Mouse (Mus musculus): Measurements from ENCODE around the gene Sirt7.
"Not testable (repeated sequence)": the region's sequence is repeated elsewhere in the genome, so short reads cannot be mapped to it uniquely, and the experiment has no call there.

The Sirt7 gene

DNA sequence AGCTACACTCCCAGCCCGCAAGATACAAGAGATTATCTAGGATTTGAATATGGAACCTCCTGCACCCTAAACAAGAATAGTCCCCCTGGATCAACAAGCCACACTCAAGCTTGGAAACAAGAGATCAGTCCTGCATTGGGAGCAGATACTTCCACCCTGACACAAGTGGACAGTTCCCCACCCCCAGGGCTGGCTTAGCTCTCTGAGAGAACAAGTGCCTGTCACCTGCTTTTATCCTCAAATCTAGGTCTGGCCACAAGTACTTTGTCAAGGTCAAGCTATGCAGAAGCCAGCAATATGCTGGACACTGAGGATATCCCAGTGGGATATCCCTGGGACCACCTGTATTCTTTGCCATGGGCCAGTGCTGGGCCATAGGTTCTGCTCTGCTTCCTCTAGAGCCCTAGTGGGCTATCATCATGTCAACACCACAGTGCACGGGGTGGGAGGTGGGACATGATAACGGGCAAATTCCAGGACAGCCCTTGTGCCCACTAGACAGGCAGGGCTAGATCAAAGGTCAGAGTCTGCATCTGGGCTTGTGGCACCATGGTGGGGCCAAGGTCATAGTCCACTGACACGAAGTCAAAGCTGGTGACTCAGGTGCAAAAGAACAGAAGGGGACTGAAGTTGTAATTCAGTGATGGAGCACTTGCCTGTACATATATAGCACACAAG lies 8.3 kb downstream of the Sirt7 start:
- DNase-seq = peak; percentile 12

DNA sequence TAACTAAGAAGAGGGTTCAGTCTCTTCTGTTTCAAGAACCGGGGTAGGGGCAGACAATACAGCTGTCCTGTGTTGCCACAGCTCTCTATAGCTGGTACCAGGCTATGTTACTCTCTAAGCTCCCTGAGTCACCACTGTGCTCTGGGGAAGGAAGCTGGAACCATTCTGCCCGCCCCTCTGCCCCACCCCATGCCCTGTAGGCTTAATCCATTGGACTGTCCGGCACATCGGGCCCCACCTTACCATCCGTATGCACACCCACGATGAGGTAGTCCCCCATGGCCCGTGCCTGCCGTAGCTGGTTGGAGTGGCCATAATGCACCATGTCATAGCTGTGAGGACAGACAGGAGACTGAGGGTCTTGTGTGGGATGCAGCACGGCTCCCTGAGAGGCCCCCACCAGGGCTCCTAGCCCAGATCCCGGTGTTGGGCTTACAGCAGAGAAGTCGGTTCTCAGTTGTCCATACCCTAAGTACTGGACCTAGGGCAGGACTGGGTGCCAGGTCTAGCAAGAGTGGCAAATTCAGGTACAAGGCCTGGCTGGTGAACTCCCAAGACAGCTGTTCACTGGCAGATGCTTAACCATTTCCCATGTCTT lies 9.3 kb downstream of the Sirt7 start:
- DNase-seq = no peak

DNA sequence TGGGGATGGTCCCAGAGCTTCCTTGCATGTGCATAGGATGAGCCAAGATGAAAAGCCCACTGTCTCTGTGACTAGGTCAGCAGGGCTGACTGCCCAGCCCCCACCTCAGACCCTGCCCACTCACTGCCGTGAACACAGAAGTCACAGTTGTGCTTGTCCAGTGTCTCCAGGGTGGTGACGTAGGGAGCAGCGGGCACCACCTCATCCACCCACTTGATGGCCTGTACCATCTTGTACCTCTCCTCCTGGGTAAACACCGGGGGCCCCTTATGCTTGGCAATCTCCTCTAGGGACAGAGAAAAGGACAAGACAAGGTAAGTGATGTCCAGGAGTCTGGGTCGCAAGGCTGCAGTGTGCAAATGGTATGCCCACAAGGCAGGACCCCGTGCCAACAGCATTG lies 9.9 kb downstream of the Sirt7 start:
- no peak for DNase-seq

DNA sequence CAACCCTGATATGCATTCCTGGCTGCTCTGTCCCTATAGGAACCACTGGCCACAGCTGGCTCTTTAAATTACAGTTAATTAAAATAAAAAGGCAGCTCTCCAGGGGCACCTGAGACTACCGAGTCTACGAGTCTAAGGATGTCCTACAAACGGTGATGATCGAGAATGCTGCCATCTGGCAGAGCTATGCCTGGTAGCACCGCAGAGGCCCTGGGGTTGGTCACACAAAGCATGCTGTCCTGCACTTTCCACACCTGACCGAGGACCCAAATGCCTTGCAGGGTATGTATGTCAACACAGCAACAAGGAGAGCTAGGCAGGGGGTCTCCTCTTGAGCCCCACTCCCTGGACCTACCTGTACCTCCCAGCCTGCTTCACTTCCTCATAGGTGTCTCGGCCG lies 11.1 kb downstream of the Sirt7 start:
- DNase-seq = no peak

DNA sequence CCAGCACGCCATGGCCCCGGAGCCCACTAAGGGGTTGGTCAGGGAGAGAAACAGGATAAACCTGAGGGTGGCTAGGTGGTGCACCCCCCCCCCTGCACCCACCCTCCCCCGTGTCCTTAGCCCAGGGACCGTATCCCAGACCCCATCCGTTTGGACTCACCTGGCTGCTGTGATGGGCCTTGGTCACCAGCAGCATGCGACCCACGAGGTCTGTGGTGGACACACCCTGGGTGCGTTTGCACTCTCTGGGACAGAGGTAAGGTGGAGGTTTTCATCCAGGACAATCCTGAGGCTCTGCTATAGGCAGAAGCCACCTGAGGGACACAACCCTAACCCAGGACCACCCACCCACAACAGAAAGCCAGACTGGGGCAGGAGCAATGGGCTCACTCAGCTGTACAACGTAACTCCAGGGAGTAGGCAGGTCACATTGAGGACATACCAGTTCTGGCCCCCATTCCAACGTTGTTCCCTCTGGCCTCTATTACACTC lies 11.5 kb downstream of the Sirt7 start:
- no peak for DNase-seq

DNA sequence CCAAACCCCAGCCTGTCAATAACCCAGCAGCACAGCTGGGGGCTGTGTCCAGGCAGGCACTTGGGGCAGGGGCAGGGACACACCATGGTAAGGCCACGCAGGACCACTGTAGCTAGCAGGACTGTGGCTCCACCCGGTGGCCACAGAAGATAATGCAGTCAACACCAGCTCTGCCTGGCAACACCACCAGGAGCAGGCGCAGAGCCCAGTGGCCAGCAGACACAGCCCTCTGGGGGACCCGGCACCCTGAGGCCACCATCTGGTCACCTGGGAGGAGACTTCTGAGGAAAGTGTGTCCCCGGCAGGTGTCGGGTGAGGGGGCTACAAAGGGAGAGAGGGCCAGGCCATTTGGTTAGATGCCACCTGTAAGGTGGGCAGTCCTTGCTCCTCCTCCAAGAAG lies 12.3 kb downstream of the Sirt7 start:
- DNase-seq = peak; percentile 78

DNA sequence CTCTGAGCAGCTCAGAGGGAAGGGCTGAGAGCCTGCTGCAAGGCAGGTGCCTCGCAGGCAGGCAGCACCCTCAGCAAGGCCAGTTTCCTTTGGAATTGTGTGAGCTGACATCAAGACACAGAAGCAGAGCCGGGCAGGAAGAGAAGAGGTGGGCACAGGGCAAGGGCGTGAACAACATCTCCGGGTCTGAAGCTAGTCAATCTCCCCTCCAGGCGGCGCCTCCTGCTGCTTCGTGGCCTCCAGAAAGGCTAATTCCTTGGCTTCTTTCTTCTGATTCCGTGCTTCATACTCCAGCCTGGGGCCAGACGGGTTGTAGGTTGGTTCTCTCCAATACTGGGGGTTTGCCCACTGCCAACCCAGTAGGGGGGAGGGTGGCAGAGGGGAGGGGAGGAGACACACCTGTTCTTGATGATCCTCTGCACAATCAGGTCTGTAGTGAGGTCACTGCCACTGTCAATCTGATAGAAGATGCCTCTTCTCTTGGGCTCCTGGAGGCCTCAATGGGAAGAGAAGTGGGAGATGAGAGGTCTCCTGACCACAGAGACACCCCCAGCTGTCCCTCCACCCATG lies 14.5 kb downstream of the Sirt7 start:
- no peak for DNase-seq

DNA sequence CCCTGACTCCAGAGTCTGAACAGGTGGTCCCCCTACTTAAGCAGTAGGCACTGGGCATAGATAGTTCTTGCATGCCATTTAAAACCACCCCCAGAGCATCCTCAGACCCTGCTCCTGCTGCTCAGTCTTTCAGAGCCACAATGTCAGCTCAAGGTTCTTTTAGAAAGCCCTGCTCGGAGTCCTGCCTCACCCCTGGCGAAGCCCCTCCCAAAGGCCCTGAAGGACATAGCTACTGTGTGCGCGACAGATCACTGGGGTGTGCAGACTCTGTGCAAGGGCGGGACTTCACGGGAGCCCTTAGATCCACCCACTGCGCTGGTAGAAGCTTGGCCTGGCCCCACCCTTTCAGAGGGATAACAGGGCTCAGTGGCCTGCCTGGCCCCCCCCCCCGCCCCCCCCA lies 15.8 kb downstream of the Sirt7 start:
- DNase-seq = peak; percentile 14

DNA sequence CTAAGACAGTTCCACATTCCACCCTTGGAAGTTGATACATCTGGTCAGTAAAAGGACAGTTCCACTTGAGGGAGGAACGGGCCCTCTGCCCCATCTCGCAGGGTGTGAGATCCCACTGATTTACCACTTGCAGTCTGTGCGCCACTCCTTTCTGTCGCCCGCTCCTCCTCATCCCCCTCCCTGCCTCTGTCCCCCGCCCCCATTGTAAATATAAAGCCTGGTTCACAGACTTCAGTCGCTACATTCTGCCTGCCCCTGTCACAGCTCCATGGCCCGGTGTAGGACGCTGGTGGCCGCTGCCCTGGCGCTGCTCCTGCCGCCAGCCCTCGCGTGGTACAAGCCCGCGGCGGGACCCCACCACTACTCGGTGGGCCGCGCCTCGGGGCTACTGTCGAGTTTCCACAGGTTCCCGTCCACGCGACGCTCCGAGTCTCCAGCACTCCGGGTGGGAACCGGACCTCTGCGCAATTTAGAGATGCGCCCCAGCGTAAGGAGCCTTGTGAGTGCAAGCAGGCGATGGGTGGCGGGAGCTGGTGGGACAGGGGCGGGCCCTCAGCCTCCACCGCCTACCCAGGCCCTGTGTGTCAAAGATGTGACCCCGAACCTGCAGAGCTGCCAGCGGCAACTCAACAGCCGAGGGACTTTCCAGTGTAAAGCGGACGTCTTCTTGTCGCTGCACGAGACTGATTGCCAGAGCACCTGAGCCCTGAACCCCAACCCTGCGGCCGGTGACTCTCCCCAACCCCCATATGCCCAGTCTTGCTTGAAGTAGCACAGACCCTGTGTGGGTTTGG lies 16.6 kb downstream of the Sirt7 start, which contains the start of gene Npb:
Gene Npb, plus strand, starts transcription at position 237 of the 794 bp plus-strand sequence.
- peak; percentile 21 for DNase-seq

DNA sequence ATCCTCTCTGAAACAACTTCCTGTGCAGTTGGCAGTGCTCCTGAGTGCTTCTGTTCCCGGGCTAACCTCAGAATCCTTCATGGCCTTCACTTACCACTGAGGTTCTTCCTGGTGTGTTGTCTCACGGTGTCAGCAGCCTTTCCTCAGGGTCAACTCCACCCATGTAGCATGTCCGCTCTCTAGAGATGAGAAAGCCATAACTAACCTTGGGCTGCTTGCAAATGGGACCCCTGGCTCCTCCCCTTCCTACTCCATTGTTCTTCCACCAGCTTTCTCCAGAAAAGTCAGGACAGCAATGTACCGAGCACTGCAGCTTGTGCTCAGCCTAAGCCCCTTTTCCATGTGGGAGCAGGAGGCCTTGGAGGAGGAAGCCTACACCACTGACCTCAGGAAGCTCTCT lies 18.3 kb downstream of the Sirt7 start:
- DNase-seq = no peak

DNA sequence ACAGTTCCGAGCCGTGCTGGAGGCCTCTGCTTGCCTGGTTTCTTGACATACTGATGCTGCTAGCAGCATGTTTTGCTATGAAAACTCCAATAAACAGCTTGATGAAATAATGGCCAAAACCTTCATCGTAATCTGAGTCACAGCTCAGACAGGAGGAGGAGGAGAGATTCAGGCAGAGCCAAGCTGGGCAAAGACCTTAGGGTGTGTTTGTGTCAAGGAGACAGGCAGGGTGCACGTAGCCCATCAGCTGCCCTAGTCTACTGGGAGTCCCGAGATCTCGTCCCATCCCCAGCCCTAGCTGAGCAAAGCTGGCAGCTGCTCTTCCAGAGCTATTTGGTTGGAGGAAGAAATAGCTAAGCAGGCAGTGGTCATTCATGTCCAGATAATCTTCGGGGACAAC lies 19.4 kb downstream of the Sirt7 start:
- no peak for DNase-seq

DNA sequence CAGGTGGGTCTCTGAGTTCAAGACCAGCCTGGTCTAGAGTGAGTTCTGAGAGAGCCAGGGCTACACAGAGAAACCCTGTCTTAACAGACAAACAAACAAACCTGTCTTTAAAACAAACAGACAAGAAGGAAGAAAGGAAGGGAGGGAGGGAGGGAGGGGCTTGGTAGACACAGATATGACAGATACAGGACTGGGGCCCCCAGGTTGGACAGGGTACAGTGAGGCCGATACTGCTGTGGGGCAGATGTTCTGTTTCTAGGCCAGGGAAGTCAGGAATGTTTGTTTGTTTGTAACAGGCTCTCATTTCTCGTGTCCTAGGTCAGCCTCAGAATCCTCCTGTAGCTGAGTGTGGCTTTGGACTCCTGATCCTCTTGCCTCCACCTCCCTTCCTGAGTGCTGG lies 21.5 kb downstream of the Sirt7 start:
- no peak for DNase-seq

DNA sequence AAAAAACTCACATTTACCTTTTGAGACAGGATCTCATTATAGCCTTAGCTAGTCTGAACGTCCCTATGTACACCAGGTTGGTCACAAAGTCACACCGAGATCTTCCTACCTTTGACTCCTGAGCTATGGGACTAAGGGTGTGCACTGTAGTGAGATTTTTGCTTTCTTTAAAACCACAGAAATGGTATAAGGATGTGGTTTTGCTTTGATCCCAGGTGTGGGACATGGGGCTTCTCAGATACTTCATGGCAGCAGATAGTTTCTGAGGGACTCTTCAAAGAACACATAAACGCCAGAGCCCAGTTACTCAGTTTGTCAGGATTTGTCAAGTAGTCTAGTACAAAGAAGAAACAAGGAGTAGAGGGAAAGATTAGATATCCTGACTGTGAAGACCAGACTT lies 24.3 kb downstream of the Sirt7 start:
- DNase-seq = no peak

DNA sequence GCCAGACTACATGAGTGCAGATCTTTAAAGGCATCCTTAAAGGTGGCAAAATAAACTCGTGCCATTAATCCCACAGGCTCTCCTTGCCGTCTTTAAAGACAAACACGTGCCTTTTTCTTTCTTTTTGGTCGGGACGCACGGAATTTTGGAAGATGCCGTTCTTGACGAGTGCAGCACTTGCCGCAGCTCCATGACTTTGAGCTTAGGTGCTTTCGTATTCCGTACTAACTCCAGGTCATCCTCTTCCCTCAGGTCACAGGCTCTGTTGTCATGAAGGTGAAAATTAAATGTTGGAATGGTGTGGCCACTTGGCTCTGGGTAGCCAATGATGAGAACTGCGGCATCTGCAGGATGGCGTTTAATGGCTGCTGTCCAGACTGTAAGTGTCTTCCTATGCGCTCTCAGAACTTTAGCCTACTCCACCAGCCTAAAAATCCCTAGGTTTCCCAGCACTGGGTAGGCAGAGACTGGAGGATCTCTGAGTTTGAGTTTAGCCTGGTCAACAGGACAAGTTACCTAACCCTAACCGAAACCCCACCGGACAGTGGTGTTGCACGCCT lies 26.0 kb downstream of the Sirt7 start:
- DNase-seq = no peak

DNA sequence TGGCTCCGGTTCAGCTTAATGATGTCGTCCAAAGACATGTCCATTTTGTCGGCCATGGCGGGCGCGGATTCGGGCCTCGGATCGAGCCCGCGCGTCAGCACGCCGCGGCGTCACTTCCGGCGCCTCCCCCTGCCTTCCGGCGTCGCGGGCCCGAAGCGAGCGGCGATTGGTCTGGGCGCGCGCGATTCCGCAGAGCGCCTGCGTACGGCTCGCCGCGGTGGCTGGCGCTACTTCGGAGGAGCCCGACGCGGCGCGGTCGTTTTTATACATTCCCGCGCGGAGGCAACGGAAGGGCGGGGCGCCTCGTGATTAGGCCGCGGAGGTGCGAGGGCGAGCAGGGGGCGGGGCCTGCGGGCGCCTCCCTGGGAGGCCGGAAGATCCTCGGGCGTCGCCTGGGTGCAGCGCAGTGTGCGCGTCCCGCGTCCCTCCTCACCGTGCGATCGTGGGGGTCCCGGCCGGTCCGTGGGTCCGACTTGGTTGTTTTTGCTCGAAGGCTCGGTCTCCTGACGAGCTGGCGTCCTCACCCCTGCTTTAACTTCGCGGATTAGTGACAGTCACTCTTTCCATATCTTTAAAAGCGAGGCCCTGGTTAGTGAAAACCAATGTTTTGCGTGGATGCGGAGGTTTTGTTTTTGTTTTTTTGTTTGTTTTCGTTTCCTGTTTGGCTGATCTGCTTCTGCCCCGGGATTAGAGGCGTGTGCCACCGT lies 26.6 kb downstream of the Sirt7 start, which contains the start of the genes Alyref and Anapc11:
Gene Alyref, minus strand, starts transcription at position 83 of the 707 bp plus-strand sequence.
Gene Anapc11, plus strand, starts transcription at position 139 of the 707 bp plus-strand sequence.
- DNase-seq = peak; percentile 98

DNA sequence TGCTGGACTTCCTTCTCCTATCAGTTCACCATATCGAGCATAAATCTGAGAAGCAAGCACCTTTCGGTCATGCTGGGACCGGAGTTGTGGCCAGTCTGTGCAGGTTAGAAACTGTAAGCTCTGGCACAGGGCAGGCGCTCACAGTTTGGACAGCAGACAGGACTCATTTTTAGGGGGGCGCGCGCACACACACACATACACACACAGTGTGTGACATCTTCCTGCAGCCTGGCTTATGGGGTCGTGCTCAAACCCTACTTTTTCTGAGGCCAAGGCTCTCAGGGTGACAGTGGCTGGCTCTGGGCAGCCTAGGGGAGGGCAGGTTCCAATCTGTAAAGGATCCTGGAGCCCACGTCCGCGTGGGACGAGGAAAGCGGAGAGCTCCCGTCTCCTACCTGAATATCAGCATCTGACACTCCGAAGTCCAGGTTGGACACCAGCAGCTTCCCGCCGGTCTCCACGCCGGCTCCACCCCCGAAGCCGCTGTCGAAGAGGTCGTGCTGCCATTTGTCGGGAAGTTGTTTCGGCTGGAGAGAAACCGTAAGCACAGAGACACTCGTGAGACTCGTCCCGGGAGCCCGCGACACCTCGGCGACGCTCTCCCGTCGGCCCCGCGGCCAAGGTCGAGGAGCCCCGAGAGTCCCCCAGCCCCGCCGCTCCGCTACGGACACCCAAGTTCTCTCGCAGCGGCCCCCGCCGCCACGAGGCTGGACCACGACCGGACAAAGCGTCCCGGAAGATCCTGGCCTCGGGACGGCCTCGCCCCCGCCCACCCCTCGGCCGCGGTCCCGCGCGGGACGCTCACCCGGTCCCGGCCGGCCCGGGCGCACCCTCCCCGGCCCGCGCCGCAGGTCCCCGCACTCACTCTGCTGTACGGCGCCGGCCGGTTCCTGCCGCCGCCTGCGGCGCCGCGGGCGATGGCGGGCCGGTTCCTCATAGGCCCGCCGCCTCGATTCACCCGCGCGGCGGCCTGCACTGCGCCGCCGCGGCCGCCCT lies 27.5 kb downstream of the Sirt7 start:
- no peak for DNase-seq

DNA sequence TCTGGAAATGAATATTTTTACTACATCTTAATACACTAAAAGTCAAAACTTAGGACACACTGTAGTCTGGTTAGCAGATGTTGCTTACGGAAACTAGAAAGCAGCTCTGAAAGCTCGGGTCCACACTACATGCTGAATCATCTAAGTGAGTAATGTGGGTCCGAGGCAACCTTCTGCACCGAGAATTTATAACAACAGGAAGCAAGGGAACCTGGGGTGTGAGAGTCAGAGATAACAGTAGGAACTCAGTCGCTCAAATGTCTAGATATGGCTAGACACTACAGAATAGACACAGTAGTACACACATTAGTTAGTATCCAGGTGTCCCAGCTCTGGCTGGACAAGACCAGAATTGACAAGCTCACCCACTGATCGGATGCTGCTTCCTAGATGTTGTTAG lies 36.5 kb downstream of the Sirt7 start:
- no peak for DNase-seq

DNA sequence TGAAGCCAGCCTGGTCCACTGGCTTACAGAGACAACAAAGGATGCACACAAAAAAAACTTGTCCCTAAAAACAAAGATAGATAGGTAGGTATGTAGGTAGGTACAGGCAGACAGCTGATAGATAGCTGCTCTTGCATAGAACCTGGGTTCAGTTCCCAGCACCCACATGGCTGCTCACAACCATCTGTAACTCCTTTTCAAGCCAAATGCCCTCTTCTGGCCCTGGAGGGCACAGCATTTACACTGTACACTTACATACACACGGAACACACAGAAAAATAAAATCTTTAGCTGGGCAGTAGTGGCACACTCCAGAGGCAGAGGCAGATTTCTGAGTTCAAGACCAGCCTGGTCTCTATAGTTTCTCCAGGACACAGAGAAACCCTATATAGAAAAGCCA lies 41.1 kb downstream of the Sirt7 start:
- DNase-seq = no peak

DNA sequence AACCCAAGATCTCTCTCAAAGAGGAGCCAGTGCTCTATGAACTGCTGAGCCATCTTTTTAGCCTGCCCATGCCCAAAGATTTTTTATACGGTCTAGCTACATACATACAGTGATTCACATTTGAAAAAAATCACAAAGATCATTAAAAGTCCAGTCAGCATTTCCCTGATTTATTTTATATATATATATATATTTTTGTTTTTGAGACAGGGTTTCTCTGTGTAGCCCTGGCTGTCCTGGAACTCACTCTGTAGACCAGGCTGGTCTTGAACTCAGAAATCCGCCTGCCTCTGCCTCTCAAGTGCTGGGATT lies 42.1 kb downstream of the Sirt7 start:
- not testable (repeated sequence) for DNase-seq

DNA sequence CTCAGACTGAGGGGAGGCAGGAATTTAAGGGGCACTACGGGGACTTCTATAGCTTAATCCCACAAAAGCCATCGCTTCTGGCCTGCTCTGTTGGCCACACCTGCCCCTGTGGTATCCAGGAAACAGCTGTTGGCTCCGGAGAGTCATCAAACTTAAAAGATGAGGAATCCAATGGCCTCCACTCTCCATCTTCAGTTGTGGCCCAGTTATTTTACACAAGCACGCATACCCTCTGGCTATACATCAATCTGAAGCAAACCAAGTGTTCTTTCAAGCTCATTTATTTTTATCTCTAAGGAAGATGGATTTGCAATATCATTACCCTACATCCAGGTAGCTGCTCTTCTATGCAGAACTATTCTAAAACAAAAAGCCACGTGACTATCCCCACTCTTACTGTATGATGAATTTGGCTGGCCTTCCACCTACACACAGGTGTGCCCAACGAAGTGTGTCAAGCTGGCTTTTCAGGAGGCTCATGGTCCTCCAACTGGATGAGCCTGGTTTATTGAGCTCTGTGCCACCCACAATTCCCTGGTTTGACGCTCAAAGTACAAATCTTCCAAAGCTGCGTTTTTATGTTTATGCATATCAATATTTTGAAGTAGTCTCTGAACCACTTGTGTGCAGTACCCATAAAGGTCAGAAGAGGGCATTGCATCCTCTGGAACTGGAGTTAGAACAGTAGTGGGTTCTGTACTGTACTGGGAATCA lies 42.6 kb downstream of the Sirt7 start:
- DNase-seq = peak; percentile 48

All from retina, postnatal 1 day (tissue).